Mouse (Mus musculus) CH12.LX (cell line): ENCODE results near the gene C730034F03Rik. TPM values are rescaled to one million over a fixed set of nuclear protein-coding genes. Genes with fewer than 3 reads are reported as not detected.
A peak's percentile ranks its signal among the peaks of the same experiment; 100 is the strongest.

Experiments
- DNase-seq: peaks from one replicate; pipeline ENCODE4 v3.0.0-alpha.2; 2013; ENCODE audit errors: extremely low read depth
- H3K27ac ChIP-seq: 2 replicates; pipeline ENCODE4 v1.5.1; 2012; ENCODE audit warnings: low read depth, mild to moderate bottlenecking, control low read depth, moderate library complexity; ENCODE audit not compliant: insufficient read depth
- H3K27me3 ChIP-seq: replicated peaks from 2 replicates; pipeline ENCODE3; 2012; ENCODE audit warnings: inconsistent platforms
- H3K36me3 ChIP-seq, 2 experiments: replicated peaks in 1 of 2; 2 replicates each; pipeline versions ENCODE3 to v1.6.1; 2012; ENCODE audit warnings: inconsistent platforms in 1 of 2, low read length in 1 of 2, mild to moderate bottlenecking in 1 of 2, mixed read lengths in 1 of 2, moderate library complexity in 1 of 2; ENCODE audit not compliant: control insufficient read depth in 1 of 2, insufficient read depth in 1 of 2
- H3K4me1 ChIP-seq, 2 experiments: 2 replicates each; pipeline ENCODE4 v1.6.1; 2012; ENCODE audit warnings: inconsistent platforms in 1 of 2, moderate library complexity in 1 of 2; ENCODE audit not compliant: insufficient read depth in 2 of 2, control insufficient read depth in 1 of 2
- H3K4me2 ChIP-seq: 2 replicates; pipeline ENCODE4 v1.6.1; 2012; ENCODE audit warnings: low read depth, mild to moderate bottlenecking, control low read depth; ENCODE audit not compliant: poor library complexity, insufficient read depth, severe bottlenecking
- H3K4me3 ChIP-seq, 3 experiments: fragments of 150-350 bp in 1 of 3; sonication (generic) in 1 of 3; replicated peaks in 1 of 3; 2 replicates each; pipeline versions ENCODE3 to v1.5.1; 2011 to 2012; ENCODE audit warnings: low read depth in 2 of 3, low read length in 2 of 3, mild to moderate bottlenecking in 2 of 3, moderate library complexity in 2 of 3, control low read depth in 1 of 3, improper control_type of control experiment in 1 of 3, inconsistent platforms in 1 of 3, mixed read lengths in 1 of 3; ENCODE audit not compliant: poor library complexity in 1 of 3
- H3K79me2 ChIP-seq: replicated peaks from 2 replicates; pipeline ENCODE4 v1.6.1; 2012; ENCODE audit warnings: mild to moderate bottlenecking, moderate library complexity; ENCODE audit not compliant: control insufficient read depth, poor library complexity, insufficient read depth, severe bottlenecking; ENCODE audit errors: extremely low read depth
- H3K9ac ChIP-seq: 2 replicates; pipeline ENCODE4 v1.6.1; 2012; ENCODE audit warnings: low read depth, mild to moderate bottlenecking, control low read depth, moderate library complexity; ENCODE audit not compliant: insufficient read depth
- H3K9me3 ChIP-seq: replicated peaks from 2 replicates; pipeline ENCODE3; 2012; ENCODE audit warnings: low read length, inconsistent platforms, mixed read lengths
- CHD2 ChIP-seq: IDR thresholded peaks from 2 replicates; pipeline ENCODE4 v1.6.1; 2011; ENCODE audit warnings: low read length, improper control_type of control experiment
- CTCF ChIP-seq, 2 experiments: IDR thresholded peaks in 1 of 2; conservative IDR thresholded peaks in 1 of 2; 2 replicates each; pipeline ENCODE4 v1.5.1; 2011 to 2012; ENCODE audit warnings: low read depth in 2 of 2, low read length in 2 of 2, improper control_type of control experiment in 1 of 2, inconsistent platforms in 1 of 2, mild to moderate bottlenecking in 1 of 2, moderate library complexity in 1 of 2
- E2F4 ChIP-seq: IDR thresholded peaks from 2 replicates; pipeline ENCODE4 v1.6.1; 2011; ENCODE audit warnings: low read depth, low read length, improper control_type of control experiment; ENCODE audit not compliant: insufficient replicate concordance
- ELF1 ChIP-seq: IDR thresholded peaks from 2 replicates; pipeline ENCODE4 v1.6.1; 2014; ENCODE audit warnings: low read depth, mild to moderate bottlenecking, inconsistent platforms, low read length, improper control_type of control experiment
- HCFC1 ChIP-seq: IDR thresholded peaks from 2 replicates; pipeline ENCODE4 v1.6.1; 2012; ENCODE audit warnings: low read depth, mild to moderate bottlenecking, inconsistent platforms, low read length, improper control_type of control experiment
- JUN ChIP-seq: IDR thresholded peaks from 2 replicates; pipeline ENCODE4 v1.6.1; 2011; ENCODE audit warnings: low read depth, mild to moderate bottlenecking, low read length, improper control_type of control experiment, moderate library complexity; ENCODE audit not compliant: insufficient read depth
- KAT2A ChIP-seq: IDR thresholded peaks from 2 replicates; pipeline ENCODE4 v1.6.1; 2012; ENCODE audit warnings: low read length, improper control_type of control experiment, inconsistent platforms; ENCODE audit not compliant: insufficient replicate concordance
- MAX ChIP-seq: IDR thresholded peaks from 2 replicates; pipeline ENCODE4 v1.6.1; 2011; ENCODE audit warnings: low read length, improper control_type of control experiment
- MAZ ChIP-seq: IDR thresholded peaks from 2 replicates; pipeline ENCODE4 v1.6.1; 2012; ENCODE audit warnings: low read depth, mild to moderate bottlenecking, inconsistent platforms, low read length, improper control_type of control experiment, moderate library complexity
- NELFE ChIP-seq: IDR thresholded peaks from 2 replicates; pipeline ENCODE4 v1.6.1; 2011; ENCODE audit warnings: low read depth, low read length, improper control_type of control experiment
- PAX5 ChIP-seq: IDR thresholded peaks from 2 replicates; pipeline ENCODE4 v1.6.1; 2012; ENCODE audit warnings: low read length, inconsistent platforms, mixed read lengths
- POLR2AphosphoS2 ChIP-seq: IDR thresholded peaks from 2 replicates; pipeline ENCODE4 v1.6.1; 2011; ENCODE audit warnings: low read depth, low read length, improper control_type of control experiment
- RAD21 ChIP-seq: IDR thresholded peaks from 2 replicates; pipeline ENCODE4 v1.6.1; 2011; ENCODE audit warnings: low read depth, mild to moderate bottlenecking, low read length, improper control_type of control experiment, moderate library complexity
- RCOR1 ChIP-seq: conservative IDR thresholded peaks from 2 replicates; pipeline ENCODE4 v1.6.1; 2012; ENCODE audit warnings: low read depth, mild to moderate bottlenecking, inconsistent platforms, low read length, improper control_type of control experiment
- SMC3 ChIP-seq: IDR thresholded peaks from 2 replicates; pipeline ENCODE4 v1.6.1; 2011; ENCODE audit warnings: low read depth, low read length, improper control_type of control experiment
- TCF12 ChIP-seq: IDR thresholded peaks from 2 replicates; pipeline ENCODE4 v1.6.1; 2014; ENCODE audit warnings: low read depth, mild to moderate bottlenecking, inconsistent platforms, low read length, improper control_type of control experiment
- USF2 ChIP-seq: conservative IDR thresholded peaks from 2 replicates; pipeline ENCODE4 v1.6.1; 2011; ENCODE audit warnings: low read depth, low read length, improper control_type of control experiment
- ZKSCAN1 ChIP-seq: IDR thresholded peaks from 2 replicates; pipeline ENCODE4 v1.6.1; 2012; ENCODE audit warnings: low read depth, inconsistent platforms, low read length, improper control_type of control experiment, borderline replicate concordance
- ZMIZ1 ChIP-seq: IDR thresholded peaks from 2 replicates; pipeline ENCODE4 v1.6.1; 2012; ENCODE audit warnings: low read depth, mild to moderate bottlenecking, inconsistent platforms, low read length, improper control_type of control experiment
- dilution Hi-C: fragments of 300-500 bp; cut with MboI; formaldehyde crosslinking; loops from 2 replicates; pipeline ENCODE4 v1.14.3; 2020; ENCODE audit warnings: low sequenced_read_pairs; ENCODE audit not compliant: extremely low pct_unique_long_range_greater_than_20kb, extremely low pct_ligation_motif_present
- in situ Hi-C: fragments of 300-500 bp; cut with MboI; formaldehyde crosslinking; loops from 3 replicates; pipeline ENCODE4 v1.14.3; 2019; ENCODE audit warnings: low sequenced_read_pairs, low pct_ligation_motif_present, low pct_unique_long_range_greater_than_20kb, mixed read lengths
- polyA plus RNA-seq: library from polyadenylated mRNA; unstranded; fragments of >175 nt; gene quantifications from 2 replicates; pipeline ENCODE4 v1.2.1, GENCODE M21; 2012; ENCODE audit warnings: low read depth; ENCODE audit not compliant: insufficient read length
- total RNA-seq, 2 experiments: library from RNA; depleted of rRNA; stranded (reverse); fragments of 300-350 nt in 1 of 2; fragments of >200 nt in 1 of 2; gene quantifications; 2 replicates each; pipeline ENCODE4 v1.2.3; 2012 to 2014

The C730034F03Rik gene
- total and polyA plus RNA-seq, 3 experiments = 0.35 to 3.6 (median 1.1) TPM

- Histone ChIP-seq H3K9me3 (no peaks in the 10 kb centered on the region), H3K36me3 (peaks cover 0 to 8% of the 10 kb centered on the region in 2 experiments), H3K4me1 (no peaks in the 10 kb centered on the region), H3K9ac (no peak overlapping the region), H3K27ac (no peak overlapping the region), H3K4me3 (no peak overlapping the region), H3K27me3 (peaks cover 19% of the 10 kb centered on the region), H3K79me2 (no peaks in the 10 kb centered on the region), H3K4me2 (no peak overlapping the region)
- DNase-seq = peak; percentile 28
- dilution Hi-C loops (no loop called here), in situ Hi-C loops (no loop called here)
- TF ChIP-seq CTCF (conservative IDR thresholded peaks at IDR 0.05 in 1 of 2, IDR thresholded peaks at IDR 0.05 in 1 of 2; ENCODE audit: low read depth in 2 of 2, low read length in 2 of 2) = peak; percentile 37 to 70; a peak in 2 of 4 replicates
- no peak for TF ChIP-seq CHD2
- no peak for TF ChIP-seq NELFE
- TF ChIP-seq SMC3 = peak; percentile 54
- peak; percentile 56 for TF ChIP-seq RAD21
Observed at GRCm38 (mm10) chr15:89468577-89468976, 39.2 kb downstream of the C730034F03Rik start.

- Histone ChIP-seq H3K4me2 (no peak overlapping the region), H3K9ac (no peak overlapping the region), H3K36me3 (peaks cover 0 to 20% of the 10 kb centered on the region in 2 experiments), H3K27ac (no peak overlapping the region), H3K9me3 (no peaks in the 10 kb centered on the region), H3K4me1 (peaks cover 5 to 10% of the 10 kb centered on the region in 2 experiments; a peak in 3 of 4 replicates), H3K27me3 (peaks cover 9% of the 10 kb centered on the region), H3K4me3 (no peak overlapping the region), H3K79me2 (no peaks in the 10 kb centered on the region)
- dilution Hi-C loops (no loop called here), in situ Hi-C loops (no loop called here)
- DNase-seq = no peak
- TF ChIP-seq USF2 = no peak
- no peak for TF ChIP-seq PAX5
- TF ChIP-seq HCFC1 = no peak
- no peak for TF ChIP-seq MAZ
- no peak for TF ChIP-seq RCOR1
- TF ChIP-seq ELF1 = no peak
- no peak for TF ChIP-seq CTCF (conservative IDR thresholded peaks at IDR 0.05 in 1 of 2, IDR thresholded peaks at IDR 0.05 in 1 of 2; ENCODE audit: low read depth in 2 of 2, low read length in 2 of 2)
- no peak for TF ChIP-seq JUN
- TF ChIP-seq TCF12 = no peak
- no peak for TF ChIP-seq RAD21
- no peak for TF ChIP-seq ZMIZ1
- TF ChIP-seq NELFE = no peak
- no peak for TF ChIP-seq POLR2AphosphoS2
- no peak for TF ChIP-seq CHD2
- TF ChIP-seq ZKSCAN1 = no peak
- no peak for TF ChIP-seq E2F4
- no peak for TF ChIP-seq KAT2A
- no peak for TF ChIP-seq MAX
Observed at GRCm38 (mm10) chr15:89471476-89471875, 42.1 kb downstream of the C730034F03Rik start.
